Comparison of ENCODE assay signal across 14 mouse cellular contexts in genomic region chr1:87551008-87551407, GRCm38 (mm10). TPM values are rescaled to one million over a fixed set of nuclear protein-coding genes. Genes with fewer than 3 reads are reported as not detected.
DNase-seq lines count a peak whose midpoint lies in the region; ATAC-seq and TF ChIP-seq lines count a peak whose summit lies in the region.
"Had no signal": no experiment of that assay in that cellular context is flagged by ENCODE, and none has a peak within 500 bp of the region (broad histone marks: within the 10 kb centered on the region; RNA-seq: fewer than 3 reads in every experiment).

No protein-coding gene starts in this region.

- WGBS in stomach, postnatal 0 days: 81% methylated on average over 3 of the region's 3 CpGs

- H3K27me3 ChIP-seq in stomach, postnatal 0 days (ENCODE audit: control insufficient read depth, insufficient read depth, low read length): no peaks in the 10 kb centered on the region
- H3K27me3 ChIP-seq: embryonic facial prominence, embryonic 12.5 days; limb, embryonic 13.5 days had no signal

- no peak overlapping the region for H3K4me2 ChIP-seq in stomach, postnatal 0 days (replicated peaks; ENCODE audit: low read depth)
- H3K4me2 ChIP-seq: embryonic facial prominence, embryonic 12.5 days; limb, embryonic 13.5 days; lung, embryonic 14.5 days had no signal

- TF ChIP-seq EP300 in stomach, postnatal 0 days (optimal IDR thresholded peaks at IDR 0.05): no peak

- DNase-seq in urinary bladder, adult 18-20 months (ENCODE audit: low spot score in 2 of 2): peak; percentile 23 to 47
- no peak for DNase-seq in urinary bladder, postnatal 25 days (ENCODE audit: low spot score)
- DNase-seq in R1 (ENCODE audit: low read depth, low spot score): peak; percentile 66
- peak; percentile 83 for DNase-seq in fibroblast of lung, adult 2 months (ENCODE audit: low read depth)
- DNase-seq in stomach, postnatal 0 days (ENCODE audit: low spot score): peak; percentile 87
- DNase-seq in kidney, postnatal 14 days: no peak
- no peak for DNase-seq in frontal cortex, postnatal 10 days (ENCODE audit: low spot score in 2 of 2)
- DNase-seq: cerebellum, adult 9-11 months; heart, postnatal 36 days; kidney, adult 2 months; lung, embryonic 14.5 days; thymus, postnatal 14 days had no signal

- no peaks in the 10 kb centered on the region for H3K36me3 ChIP-seq in stomach, postnatal 0 days (ENCODE audit: control insufficient read depth, insufficient read depth, low read length)
- H3K36me3 ChIP-seq: embryonic facial prominence, embryonic 12.5 days; limb, embryonic 13.5 days had no signal

- H3K4me3 ChIP-seq in stomach, postnatal 0 days (ENCODE audit: low read depth, low read length): no peak overlapping the region
- H3K4me3 ChIP-seq: embryonic facial prominence, embryonic 12.5 days; limb, embryonic 13.5 days had no signal

- no peak overlapping the region for H3K9ac ChIP-seq in stomach, postnatal 0 days (ENCODE audit: low read length)
- H3K9ac ChIP-seq: embryonic facial prominence, embryonic 12.5 days; limb, embryonic 13.5 days; lung, embryonic 14.5 days had no signal

- H3K4me1 ChIP-seq in stomach, postnatal 0 days (replicated peaks; ENCODE audit: control insufficient read depth, insufficient read depth): no peaks in the 10 kb centered on the region
- H3K4me1 ChIP-seq: embryonic facial prominence, embryonic 12.5 days; limb, embryonic 13.5 days had no signal

- H3K27ac ChIP-seq in stomach, postnatal 0 days (replicated peaks): peak overlapping the region; percentile 53; the same call in 1 of the 2 replicates
- H3K27ac ChIP-seq: embryonic facial prominence, embryonic 12.5 days; limb, embryonic 13.5 days had no signal

- peak; percentile 98 for ATAC-seq in stomach, postnatal 0 days (ENCODE audit: low FRiP score, low TSS enrichment)

- TF ChIP-seq CTCF in stomach, postnatal 0 days (IDR thresholded peaks at IDR 0.05; ENCODE audit: low read depth): no peak

- H3K9me3 ChIP-seq in stomach, postnatal 0 days (ENCODE audit: control insufficient read depth, low read length): no peaks in the 10 kb centered on the region
- H3K9me3 ChIP-seq: embryonic facial prominence, embryonic 12.5 days; limb, embryonic 13.5 days had no signal

RNA-seq across cellular contexts. Expression of gene Ngef, which starts 22.7 kb away (rescaled TPM):
- 8.7 and 10.5 TPM in 2 replicates for polyA plus RNA-seq in stomach, postnatal 0 days (2015; fragmentation: Nextera tagmentation; extraction: Ambion mirVana)

RNA-seq across cellular contexts. Expression of gene Neu2, which starts 41.3 kb away (rescaled TPM):
- 2.0 and 2.2 TPM in 2 replicates for polyA plus RNA-seq in stomach, postnatal 0 days (2015; fragmentation: Nextera tagmentation; extraction: Ambion mirVana)
- polyA plus RNA-seq: embryonic facial prominence, embryonic 12.5 days; limb, embryonic 13.5 days had no signal

Comparison
In these comparisons a context has a peak if more than half of its experiments do, and no peak if none do; other contexts are left out.
1. DNase-seq: peak in urinary bladder, adult 18-20 months (2 of 2), R1 (single experiment), fibroblast of lung, adult 2 months (single experiment) and stomach, postnatal 0 days (single experiment); none in urinary bladder, postnatal 25 days (single experiment), kidney, postnatal 14 days (single experiment) and frontal cortex, postnatal 10 days (0 of 2).